Mouse (Mus musculus): ENCODE data around the gene Rpain. TPM values are rescaled to one million over a fixed set of nuclear protein-coding genes. Genes with fewer than 3 reads are reported as not detected.

The Rpain gene
- total RNA-seq, 2 experiments from 2014 or later = 18.1 to 19.0 TPM

- peak; percentile 97 for DNase-seq (ENCODE audit: low spot score in 2 of 2)
These were observed 12.7 kb downstream of the Rpain start, which contains the start of gene C1qbp for GRCm38 (mm10) chr11:70982557-70983228. TSS of gene C1qbp (minus strand) at chr11:70983026.

- no peak for DNase-seq (ENCODE audit: low spot score in 2 of 2)
These were observed 31.2 kb downstream of the Rpain start for GRCm38 (mm10) chr11:71001167-71001566.

- DNase-seq (ENCODE audit: low spot score in 2 of 2) = peak in 1 of 2 experiments; percentile 49
These were observed 33.8 kb downstream of the Rpain start for GRCm38 (mm10) chr11:71003611-71004315.

- DNase-seq (ENCODE audit: low spot score in 2 of 2) = peak; percentile 87 to 96
These were observed 34.3 kb downstream of the Rpain start, which contains the start of gene Dhx33 for GRCm38 (mm10) chr11:71004316-71004773. TSS of gene Dhx33 (minus strand) at chr11:71004437.

GRCm38 (mm10) chr11:71005046-71005445 lies 35.0 kb downstream of the Rpain start:
- DNase-seq (ENCODE audit: low spot score in 2 of 2) = no peak

GRCm38 (mm10) chr11:71007026-71007425 lies 37.0 kb downstream of the Rpain start:
- no peak for DNase-seq (ENCODE audit: low spot score in 2 of 2)

GRCm38 (mm10) chr11:71007831-71008230 lies 37.8 kb downstream of the Rpain start:
- DNase-seq (ENCODE audit: low spot score in 2 of 2) = no peak

GRCm38 (mm10) chr11:71008321-71008720 lies 38.3 kb downstream of the Rpain start:
- DNase-seq (ENCODE audit: low spot score in 2 of 2) = no peak

GRCm38 (mm10) chr11:71012743-71013142 lies 42.7 kb downstream of the Rpain start:
- DNase-seq (ENCODE audit: low spot score in 2 of 2) = no peak

GRCm38 (mm10) chr11:71017051-71017450 lies 47.0 kb downstream of the Rpain start:
- no peak for DNase-seq (ENCODE audit: low spot score in 2 of 2)

GRCm38 (mm10) chr11:71018416-71019200 lies 48.6 kb downstream of the Rpain start:
- no peak for DNase-seq (ENCODE audit: low spot score in 2 of 2)

- DNase-seq (ENCODE audit: low spot score in 2 of 2) = peak; percentile 94 to 97
These were observed 49.4 kb downstream of the Rpain start, which contains the start of the genes Mis12 and Derl2 for GRCm38 (mm10) chr11:71019201-71020068. TSS of gene Mis12 (plus strand) at chr11:71019611. TSS of gene Derl2 (minus strand) at chr11:71019841.

Other genes with a start within 250 kb of the Rpain start
- 10 to 100 TPM; 11.8 to 13.6 TPM for gene Zfp3, start 206.0 kb upstream of the Rpain start, total RNA-seq (2021)
- gene Scimp, start 157.6 kb upstream of the Rpain start, total RNA-seq (2021) = not detected
- 10 to 100 TPM; 39.4 to 40.7 TPM for gene Rabep1, start 125.4 kb upstream of the Rpain start, total RNA-seq (2021)
- gene Nup88, start 240 bp upstream of the Rpain start, total RNA-seq (2021) = 10 to 100 TPM; 65.5 to 79.2 TPM
- 100 to 1,000 TPM; 163 to 164 TPM for gene C1qbp, start 12.8 kb downstream of the Rpain start, total RNA-seq (2021)
- gene Dhx33, start 34.2 kb downstream of the Rpain start, total RNA-seq (2021) = 10 to 100 TPM; 13.9 to 19.5 TPM
- gene Mis12, start 49.4 kb downstream of the Rpain start, total RNA-seq (2021) = 10 to 100 TPM in 1 of 2 experiments, 1 to 10 TPM in 1; 9.7 to 13.0 TPM
- gene Derl2, start 49.6 kb downstream of the Rpain start, total RNA-seq (2021) = 10 to 100 TPM; 20.2 to 20.7 TPM
- 10 to 100 TPM; 19.5 to 21.8 TPM for gene 6330403K07Rik, start 63.3 kb downstream of the Rpain start, total RNA-seq (2021)
- gene Nlrp1a, start 174.5 kb downstream of the Rpain start, total RNA-seq (2021) = under 1 TPM; 0.36 to 0.59 TPM

Measured in gastrocnemius, postnatal 4 days (tissue).